Comparison of ENCODE assay signal across 10 mouse cellular contexts in the genomic region with DNA sequence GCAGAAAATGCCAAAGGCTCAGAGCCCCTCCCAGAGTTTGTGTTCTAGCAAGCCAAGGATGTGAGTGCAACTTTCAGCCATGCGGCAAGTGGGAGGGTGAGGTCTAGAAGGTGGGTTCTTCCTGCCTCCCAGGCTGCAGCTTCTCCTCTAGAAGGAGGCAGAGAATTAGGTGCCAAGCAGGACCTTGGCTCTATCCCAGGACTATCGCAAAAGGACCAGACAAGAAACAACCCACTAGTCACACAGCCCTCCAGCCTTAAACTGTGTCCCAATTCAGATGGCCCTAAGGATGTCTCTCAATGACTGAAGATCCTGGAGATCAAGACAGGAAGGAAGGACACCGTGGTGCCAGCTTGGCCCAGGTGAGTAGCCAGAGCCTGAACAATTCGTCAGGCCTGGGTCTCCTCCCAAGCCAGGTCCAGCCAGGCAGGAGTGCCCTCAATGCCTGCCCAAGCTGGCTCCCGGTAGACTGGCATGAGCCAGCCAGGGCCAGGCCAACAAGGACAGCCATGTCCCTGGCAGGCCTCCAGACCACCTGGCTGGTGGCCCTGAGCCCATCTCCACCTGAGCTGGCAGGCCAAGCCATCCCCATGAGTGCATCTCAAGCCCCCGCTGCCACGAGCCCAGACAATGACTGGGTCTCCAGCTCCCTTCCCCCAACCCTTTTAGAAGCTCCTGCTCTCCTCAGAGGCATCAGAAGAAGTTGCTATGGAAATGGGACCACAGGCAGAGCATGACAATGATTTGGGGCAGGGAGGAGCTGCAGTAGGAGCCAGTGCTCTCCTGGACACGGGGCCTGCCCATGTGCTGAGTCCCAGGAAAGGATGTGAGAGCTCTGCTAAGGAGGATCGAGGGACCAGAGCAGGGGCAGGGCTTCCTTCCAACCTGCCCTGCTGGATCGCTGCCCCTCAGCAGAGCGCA. TPM values are rescaled to one million over a fixed set of nuclear protein-coding genes. Genes with fewer than 3 reads are reported as not detected.
A peak's percentile ranks its signal among the peaks of the same experiment; 100 is the strongest.
DNase-seq lines count a peak whose midpoint lies in the region; ATAC-seq lines count a peak whose summit lies in the region.
"Had no signal": no experiment of that assay in that cellular context is flagged by ENCODE, and none has a peak within 500 bp of the region (broad histone marks: within the 10 kb centered on the region; RNA-seq: fewer than 3 reads in every experiment).

No protein-coding gene starts in this region.

- no peak overlapping the region for H3K27ac ChIP-seq in kidney, embryonic 15.5 days
- H3K27ac ChIP-seq in hindbrain, embryonic 12.5 days, result no peak overlapping the region

- H3K9me3 ChIP-seq in kidney, embryonic 15.5 days (replicated peaks), result no peaks in the 10 kb centered on the region
- H3K9me3 ChIP-seq in hindbrain, embryonic 12.5 days (replicated peaks), result no peaks in the 10 kb centered on the region

- H3K4me2 ChIP-seq in kidney, embryonic 15.5 days, result no peak overlapping the region
- H3K4me2 ChIP-seq in hindbrain, embryonic 12.5 days (replicated peaks), result no peak overlapping the region

- 71% methylated on average over 11 of the region's 11 CpGs for WGBS in kidney, embryonic 15.5 days
- 60% methylated on average over 11 of the region's 11 CpGs for WGBS in hindbrain, embryonic 12.5 days

- no peak overlapping the region for H3K4me3 ChIP-seq in kidney, embryonic 15.5 days (replicated peaks)
- no peak overlapping the region for H3K4me3 ChIP-seq in hindbrain, embryonic 12.5 days

- no peaks in the 10 kb centered on the region for H3K36me3 ChIP-seq in kidney, embryonic 15.5 days
- H3K36me3 ChIP-seq in hindbrain, embryonic 12.5 days, result no peaks in the 10 kb centered on the region

- H3K9ac ChIP-seq in kidney, embryonic 15.5 days, result no peak overlapping the region
- H3K9ac ChIP-seq in hindbrain, embryonic 12.5 days, result no peak overlapping the region

- H3K4me1 ChIP-seq in kidney, embryonic 15.5 days, result 0 out of 2 replicates have a peak, but pooled peaks cover 4% of the 10 kb centered on the region
- H3K4me1 ChIP-seq in hindbrain, embryonic 12.5 days, result peaks cover 12% of the 10 kb centered on the region

- H3K27me3 ChIP-seq in kidney, embryonic 15.5 days, result no peaks in the 10 kb centered on the region
- H3K27me3 ChIP-seq in hindbrain, embryonic 12.5 days, result peaks cover 3% of the 10 kb centered on the region

- no peak for ATAC-seq in kidney, embryonic 15.5 days (replicated peaks; ENCODE audit: low FRiP score)
- ATAC-seq in hindbrain, embryonic 12.5 days (ENCODE audit: low FRiP score), result 0 out of 2 replicates have a peak, but pooled peaks have one; percentile 21
- no peak for ATAC-seq in erythroblast, adult 5-6 weeks (replicated peaks; ENCODE audit: low FRiP score, poor library complexity, severe bottlenecking)
- ATAC-seq: CD4-positive, CD25-positive, alpha-beta regulatory T cell, adult 4 months had no signal

- peak; percentile 38 for DNase-seq in kidney, adult 18-20 months
- DNase-seq in right cerebral cortex, postnatal 4 days, result peak; percentile 23
- DNase-seq in right cerebral cortex, postnatal 14 days, result no peak
- no peak for DNase-seq in gastrocnemius, adult 8-10 months (ENCODE audit: low spot score in 2 of 2)
- no peak for DNase-seq in testis, postnatal 10 days (ENCODE audit: low spot score)
- DNase-seq: liver had no signal

RNA-seq across cellular contexts. Expression of a gene that starts 19.1 kb away (rescaled TPM):
- polyA plus RNA-seq in kidney, embryonic 15.5 days (2015; fragmentation: Nextera tagmentation; extraction: Ambion mirVana), result 3.2 and 4.5 TPM in 2 replicates
- 35.6 and 36.9 TPM in 2 replicates for polyA plus RNA-seq in hindbrain, embryonic 12.5 days (2016; fragmentation: Nextera tagmentation; extraction: Ambion mirVana)
- total RNA-seq in gastrocnemius, adult 8-10 months (2022), result under 1 TPM; 0.22 to 0.92 (median 0.67) TPM
- total RNA-seq in erythroblast, adult 5-6 weeks (2015; ENCODE audit: low replicate concordance), result not detected in 2 replicates
- total RNA-seq in erythroblast, adult 5-6 weeks (2017; ENCODE audit: low replicate concordance), result not detected in 2 replicates
- polyA plus RNA-seq: CD4-positive, CD25-positive, alpha-beta regulatory T cell, adult 4 months had no signal

Comparison
In these comparisons a context has a peak if more than half of its experiments do, and no peak if none do; other contexts are left out.
1. DNase-seq: peak in kidney, adult 18-20 months (single experiment) and right cerebral cortex, postnatal 4 days (single experiment); none in right cerebral cortex, postnatal 14 days (single experiment), gastrocnemius, adult 8-10 months (0 of 2) and testis, postnatal 10 days (single experiment).